Mouse (Mus musculus): Measurements from ENCODE around the gene Sf3b4. TPM values are rescaled to one million over a fixed set of nuclear protein-coding genes. Genes with fewer than 3 reads are reported as not detected.
"Not testable (repeated sequence)": the region's sequence is repeated elsewhere in the genome, so short reads cannot be mapped to it uniquely, and the experiment has no call there.

The Sf3b4 gene
- polyA plus RNA-seq, 1 experiment: 66.2 TPM

- WGBS: 47% methylated on average over 12 of the region's 12 CpGs
- DNase-seq: no peak
- no peak for TF ChIP-seq POLR2A (IDR thresholded peaks at IDR 0.05; ENCODE audit: borderline replicate concordance, extremely low read depth, low read depth, low read length)
- Histone ChIP-seq H3K4me3 (replicated peaks; ENCODE audit: extremely low read depth, low read depth, low read length) (no peak overlapping the region), H3K4me1 (ENCODE audit: control insufficient read depth, insufficient read depth, low read length) (no peaks in the 10 kb centered on the region)
Observed at GRCm38 (mm10) chr3:96181510-96182381, 9.6 kb downstream of the Sf3b4 start.

DNA sequence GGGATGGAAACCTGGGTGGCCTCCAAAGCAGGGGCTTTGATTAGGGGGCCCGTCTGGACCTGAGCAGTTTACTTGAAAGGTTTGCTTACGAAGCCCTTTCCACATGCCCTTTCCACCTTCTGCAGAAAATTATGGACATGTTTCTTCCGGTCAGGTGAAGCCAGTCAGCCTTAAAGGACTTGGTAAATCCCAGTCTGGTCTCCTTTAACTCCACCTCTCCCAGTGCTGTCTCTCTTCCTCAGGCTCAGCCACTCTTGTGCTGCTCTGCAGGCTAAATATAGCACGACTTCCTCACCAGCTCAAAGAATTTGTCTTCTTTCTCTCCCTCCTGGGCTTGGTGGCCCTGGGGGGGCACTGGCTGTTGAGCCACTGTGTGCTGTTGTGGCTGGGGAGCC lies 10.2 kb downstream of the Sf3b4 start:
- TF ChIP-seq CTCF (IDR thresholded peaks at IDR 0.05; ENCODE audit: insufficient read depth, low read length) (no peak), POLR2A (IDR thresholded peaks at IDR 0.05; ENCODE audit: borderline replicate concordance, extremely low read depth, low read depth, low read length) (no peak)
- Histone ChIP-seq H3K4me3 (replicated peaks; ENCODE audit: extremely low read depth, low read depth, low read length) (no peak overlapping the region), H3K4me1 (ENCODE audit: control insufficient read depth, insufficient read depth, low read length) (no peaks in the 10 kb centered on the region)
- DNase-seq: no peak
- 26% methylated on average over 4 of the region's 4 CpGs for WGBS

GRCm38 (mm10) chr3:96192977-96193376 lies 20.8 kb downstream of the Sf3b4 start:
- TF ChIP-seq POLR2A (IDR thresholded peaks at IDR 0.05; ENCODE audit: borderline replicate concordance, extremely low read depth, low read depth, low read length) (no peak), CTCF (IDR thresholded peaks at IDR 0.05; ENCODE audit: insufficient read depth, low read length) (no peak)
- no peak for DNase-seq
- 0 out of 2 replicates have a peak, but pooled peaks cover 2% of the 10 kb centered on the region for H3K4me1 ChIP-seq (ENCODE audit: control insufficient read depth, insufficient read depth, low read length)
- 62% methylated on average over 12 of the region's 12 CpGs for WGBS
- H3K4me3 ChIP-seq (replicated peaks; ENCODE audit: extremely low read depth, low read depth, low read length): peak overlapping the region; percentile 8

DNA sequence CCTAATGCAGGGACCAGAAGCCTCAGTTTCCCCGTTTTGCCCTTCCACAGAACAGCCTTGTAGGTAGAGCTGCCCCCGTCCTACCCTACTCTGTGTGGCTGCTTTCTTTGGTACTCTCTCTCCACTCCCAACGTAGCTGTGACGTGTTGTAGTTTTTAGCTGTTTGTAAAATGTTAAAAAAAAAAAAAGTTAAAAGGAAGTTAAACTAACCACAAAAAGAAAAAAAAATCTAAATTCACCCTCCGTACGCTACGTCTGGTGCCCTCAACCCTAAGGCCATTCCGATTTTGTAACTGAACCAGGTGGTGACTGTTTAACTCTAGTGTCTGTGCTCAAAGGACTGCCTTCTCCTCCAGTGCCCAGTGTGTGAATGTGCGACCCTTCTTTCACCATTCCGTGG lies 22.8 kb downstream of the Sf3b4 start:
- TF ChIP-seq POLR2A (IDR thresholded peaks at IDR 0.05; ENCODE audit: borderline replicate concordance, extremely low read depth, low read depth, low read length) (no peak), CTCF (IDR thresholded peaks at IDR 0.05; ENCODE audit: insufficient read depth, low read length) (no peak)
- Histone ChIP-seq H3K4me3 (replicated peaks; ENCODE audit: extremely low read depth, low read depth, low read length) (no peak overlapping the region), H3K4me1 (ENCODE audit: control insufficient read depth, insufficient read depth, low read length) (0 out of 2 replicates have a peak, but pooled peaks cover 3% of the 10 kb centered on the region)
- WGBS: 78% methylated on average over 10 of the region's 10 CpGs
- DNase-seq: no peak

GRCm38 (mm10) chr3:96195616-96196313 lies 23.6 kb downstream of the Sf3b4 start:
- Histone ChIP-seq H3K4me3 (replicated peaks; ENCODE audit: extremely low read depth, low read depth, low read length) (no peak overlapping the region), H3K4me1 (ENCODE audit: control insufficient read depth, insufficient read depth, low read length) (0 out of 2 replicates have a peak, but pooled peaks cover 3% of the 10 kb centered on the region)
- TF ChIP-seq POLR2A (IDR thresholded peaks at IDR 0.05; ENCODE audit: borderline replicate concordance, extremely low read depth, low read depth, low read length) (no peak), CTCF (IDR thresholded peaks at IDR 0.05; ENCODE audit: insufficient read depth, low read length) (no peak)
- no peak for DNase-seq
- WGBS: 92% methylated on average over 11 of the region's 11 CpGs

GRCm38 (mm10) chr3:96196437-96197128 lies 24.5 kb downstream of the Sf3b4 start:
- H3K4me3 ChIP-seq (replicated peaks; ENCODE audit: extremely low read depth, low read depth, low read length): peak overlapping the region; percentile 76
- no peak for TF ChIP-seq CTCF (IDR thresholded peaks at IDR 0.05; ENCODE audit: insufficient read depth, low read length)
- no peak for TF ChIP-seq POLR2A (IDR thresholded peaks at IDR 0.05; ENCODE audit: borderline replicate concordance, extremely low read depth, low read depth, low read length)
- WGBS: 17% methylated on average over 27 of the region's 27 CpGs
- H3K4me1 ChIP-seq (ENCODE audit: control insufficient read depth, insufficient read depth, low read length): 0 out of 2 replicates have a peak, but pooled peaks cover 3% of the 10 kb centered on the region
- no peak for DNase-seq

DNA sequence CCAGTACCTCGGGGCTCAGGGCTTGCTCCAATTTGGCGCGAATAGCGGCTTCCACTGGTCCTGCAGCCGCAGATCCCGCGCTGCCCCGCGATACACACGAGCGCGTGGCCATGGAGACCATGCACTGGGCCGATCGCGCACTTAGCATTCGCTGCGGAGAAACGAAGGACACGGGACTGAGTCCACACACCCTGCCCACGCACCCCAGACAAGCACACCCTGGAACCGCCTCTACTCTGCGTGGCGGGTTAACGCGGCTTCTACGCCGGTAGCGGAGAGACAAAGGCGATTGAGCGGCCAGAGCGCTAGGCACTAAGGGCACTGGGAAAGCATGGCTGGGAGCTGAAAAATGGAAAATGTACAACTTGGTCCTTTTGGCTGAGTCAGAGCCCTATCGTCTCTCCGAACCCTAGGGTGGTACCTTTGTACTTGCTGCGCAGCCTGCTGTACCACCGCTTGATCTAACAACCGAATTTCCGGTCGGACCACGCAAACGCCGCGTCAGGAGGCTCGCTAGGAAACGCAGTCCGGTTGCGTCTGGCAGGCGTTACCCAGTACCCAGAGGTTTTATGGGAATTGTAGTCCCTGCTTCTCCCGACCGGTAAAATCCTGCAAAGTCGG lies 25.1 kb downstream of the Sf3b4 start:
- DNase-seq: peak; percentile 82
- Histone ChIP-seq H3K4me1 (ENCODE audit: control insufficient read depth, insufficient read depth, low read length) (0 out of 2 replicates have a peak, but pooled peaks cover 3% of the 10 kb centered on the region), H3K4me3 (replicated peaks; ENCODE audit: extremely low read depth, low read depth, low read length) (peak overlapping the region; percentile 76)
- WGBS: under 1% methylated on average over 50 of the region's 50 CpGs
- TF ChIP-seq CTCF (IDR thresholded peaks at IDR 0.05; ENCODE audit: insufficient read depth, low read length): no peak
- peak; percentile 97 for TF ChIP-seq POLR2A (IDR thresholded peaks at IDR 0.05; ENCODE audit: borderline replicate concordance, extremely low read depth, low read depth, low read length)

DNA sequence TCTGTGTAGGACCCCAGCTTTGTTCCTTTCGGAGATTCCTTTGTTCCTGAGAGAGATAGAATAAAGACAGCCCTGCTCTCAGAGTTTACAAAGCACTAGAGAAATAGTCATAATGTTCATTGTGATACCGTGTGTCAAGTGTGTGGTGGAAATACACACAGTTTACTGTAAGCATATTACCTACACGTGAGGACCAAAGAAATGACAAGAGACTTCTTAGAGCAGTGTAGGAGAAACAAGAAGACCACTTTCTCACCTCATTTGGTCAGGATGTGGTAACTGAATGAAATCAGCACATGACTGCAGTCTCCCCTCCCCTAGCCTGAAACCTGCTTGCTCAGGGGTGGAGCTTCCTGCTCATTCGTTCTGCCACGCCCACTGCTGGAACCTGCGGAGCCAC lies 26.0 kb downstream of the Sf3b4 start:
- TF ChIP-seq CTCF (IDR thresholded peaks at IDR 0.05; ENCODE audit: insufficient read depth, low read length) (no peak), POLR2A (IDR thresholded peaks at IDR 0.05; ENCODE audit: borderline replicate concordance, extremely low read depth, low read depth, low read length) (no peak)
- Histone ChIP-seq H3K4me3 (replicated peaks; ENCODE audit: extremely low read depth, low read depth, low read length) (peak overlapping the region; percentile 44), H3K4me1 (ENCODE audit: control insufficient read depth, insufficient read depth, low read length) (0 out of 2 replicates have a peak, but pooled peaks cover 3% of the 10 kb centered on the region)
- 4% methylated on average over 6 of the region's 6 CpGs for WGBS
- DNase-seq: no peak

DNA sequence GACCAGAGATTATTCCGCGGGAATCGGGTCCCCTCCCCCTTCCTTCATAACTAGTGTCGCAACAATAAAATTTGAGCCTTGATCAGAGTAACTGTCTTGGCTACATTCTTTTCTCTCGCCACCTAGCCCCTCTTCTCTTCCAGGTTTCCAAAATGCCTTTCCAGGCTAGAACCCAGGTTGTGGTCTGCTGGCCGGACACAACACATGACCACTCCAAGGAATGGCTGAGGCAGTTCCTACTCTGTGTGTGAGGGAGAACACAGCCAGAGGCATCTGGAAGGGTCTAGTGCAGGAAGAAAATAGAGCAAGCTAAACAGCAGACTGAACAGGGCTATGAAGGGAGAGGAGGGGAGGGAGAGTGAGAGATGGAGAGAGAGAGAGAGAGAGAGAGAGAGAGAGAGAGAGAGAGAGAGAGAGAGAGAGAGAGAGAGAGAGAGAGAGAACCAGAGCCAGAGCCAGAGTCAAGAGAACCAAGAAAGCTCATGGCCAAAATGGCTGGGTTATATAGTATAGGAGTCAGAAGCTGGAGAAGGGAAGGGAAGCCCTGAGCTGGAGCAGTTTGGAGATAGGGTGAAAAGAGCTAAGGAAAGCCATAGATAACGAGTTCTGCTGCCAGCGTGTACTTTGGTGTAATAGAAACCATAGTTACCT lies 26.6 kb downstream of the Sf3b4 start:
- not testable (repeated sequence) for H3K4me3 ChIP-seq (replicated peaks; ENCODE audit: extremely low read depth, low read depth, low read length); H3K4me1 ChIP-seq (ENCODE audit: control insufficient read depth, insufficient read depth, low read length); DNase-seq
- whole genome bisulfite sequencing: 27% methylated on average over 8 of the region's 8 CpGs

All from lung, adult 2 months (tissue).